Mouse (Mus musculus): ENCODE results near the gene Tbx4.

GRCm38 (mm10) chr11:85926287-85926764 is 40.1 kb downstream of the Tbx4 start:
- TF ChIP-seq CTCF (IDR thresholded peaks at IDR 0.05; ENCODE audit: borderline replicate concordance, insufficient read depth, low read depth, low read length) (no peak), POLR2A (IDR thresholded peaks at IDR 0.05; ENCODE audit: borderline replicate concordance, insufficient read depth, low read length) (no peak)
